Mouse (Mus musculus): ENCODE measurements around the gene Actc1. TPM values are rescaled to one million over a fixed set of nuclear protein-coding genes. Genes with fewer than 3 reads are reported as not detected.

Gene Actc1
- polyA plus RNA-seq, 1 experiment from 2014 or later = 0.97 TPM

GRCm38 (mm10) chr2:114011838-114012237, 41.5 kb downstream of the Actc1 start:
- peak overlapping the region; percentile 41; the same call in 1 of the 2 replicates for H3K9ac ChIP-seq (ENCODE audit: low read depth, low read length)
- H3K4me2 ChIP-seq (ENCODE audit: low read length) = peak overlapping the region; percentile 83
- 0 out of 2 replicates have a peak overlapping the region, but pooled peaks have one; percentile 22 for H3K27ac ChIP-seq (ENCODE audit: low read length)
- no peaks in the 10 kb centered on the region for H3K27me3 ChIP-seq (ENCODE audit: control insufficient read depth, insufficient read depth, low read depth, low read length)
- peaks cover 2% of the 10 kb centered on the region; the same call in 1 of the 2 replicates for H3K9me3 ChIP-seq (replicated peaks; ENCODE audit: control insufficient read depth, low read length, poor library complexity, severe bottlenecking)
- peaks cover 11% of the 10 kb centered on the region; the same call in 1 of the 2 replicates for H3K4me1 ChIP-seq (ENCODE audit: control insufficient read depth, insufficient read depth, low read length)
- WGBS = 47% methylated on average over 4 of the region's 4 CpGs
- peak overlapping the region; percentile 83 for H3K4me3 ChIP-seq (ENCODE audit: low read depth, low read length)
- no peaks in the 10 kb centered on the region for H3K36me3 ChIP-seq (ENCODE audit: control insufficient read depth, insufficient read depth, low read length)
- no peak for ATAC-seq

GRCm38 (mm10) chr2:114008321-114008720, 45.0 kb downstream of the Actc1 start:
- no peak overlapping the region for H3K9ac ChIP-seq (ENCODE audit: low read depth, low read length)
- H3K4me1 ChIP-seq (ENCODE audit: control insufficient read depth, insufficient read depth, low read length) = 0 out of 2 replicates have a peak, but pooled peaks cover 6% of the 10 kb centered on the region
- H3K27me3 ChIP-seq (ENCODE audit: control insufficient read depth, insufficient read depth, low read depth, low read length) = no peaks in the 10 kb centered on the region
- H3K36me3 ChIP-seq (ENCODE audit: control insufficient read depth, insufficient read depth, low read length) = no peaks in the 10 kb centered on the region
- peaks cover 2% of the 10 kb centered on the region; the same call in 1 of the 2 replicates for H3K9me3 ChIP-seq (replicated peaks; ENCODE audit: control insufficient read depth, low read length, poor library complexity, severe bottlenecking)
- WGBS = 89% methylated on average over 2 of the region's 2 CpGs
- no peak overlapping the region for H3K27ac ChIP-seq (ENCODE audit: low read length)
- no peak overlapping the region for H3K4me2 ChIP-seq (ENCODE audit: low read length)
- H3K4me3 ChIP-seq (ENCODE audit: low read depth, low read length) = no peak overlapping the region
- ATAC-seq = no peak

GRCm38 (mm10) chr2:113997484-113997883, 55.9 kb downstream of the Actc1 start:
- H3K27me3 ChIP-seq (ENCODE audit: control insufficient read depth, insufficient read depth, low read depth, low read length) = no peaks in the 10 kb centered on the region
- H3K4me2 ChIP-seq (ENCODE audit: low read length) = no peak overlapping the region
- H3K4me1 ChIP-seq (ENCODE audit: control insufficient read depth, insufficient read depth, low read length) = no peaks in the 10 kb centered on the region
- H3K36me3 ChIP-seq (ENCODE audit: control insufficient read depth, insufficient read depth, low read length) = no peaks in the 10 kb centered on the region
- no peaks in the 10 kb centered on the region for H3K9me3 ChIP-seq (replicated peaks; ENCODE audit: control insufficient read depth, low read length, poor library complexity, severe bottlenecking)
- WGBS = 58% methylated on average over 8 of the region's 8 CpGs
- H3K4me3 ChIP-seq (ENCODE audit: low read depth, low read length) = no peak overlapping the region
- no peak overlapping the region for H3K9ac ChIP-seq (ENCODE audit: low read depth, low read length)
- ATAC-seq = 0 out of 2 replicates have a peak, but pooled peaks have one; percentile 21
- H3K27ac ChIP-seq (ENCODE audit: low read length) = no peak overlapping the region

Other genes starting within 250 kb of the Actc1 start
- 255 and 297 TPM in 2 replicates for gene Scg5, start 224.4 kb downstream of the Actc1 start, polyA plus RNA-seq (2015; fragmentation: Nextera tagmentation; extraction: Ambion mirVana)
- 4.0 and 6.4 TPM in 2 replicates for gene Arhgap11a, start 204.9 kb downstream of the Actc1 start, polyA plus RNA-seq (2015; fragmentation: Nextera tagmentation; extraction: Ambion mirVana)
- gene Gjd2, start 39.9 kb downstream of the Actc1 start, polyA plus RNA-seq (2015; fragmentation: Nextera tagmentation; extraction: Ambion mirVana) = 10.5 and 11.9 TPM in 2 replicates
- gene Aqr, start 133.5 kb upstream of the Actc1 start, polyA plus RNA-seq (2015; fragmentation: Nextera tagmentation; extraction: Ambion mirVana) = 32.0 and 43.5 TPM in 2 replicates
- gene Zfp770, start 147.9 kb upstream of the Actc1 start, polyA plus RNA-seq (2015; fragmentation: Nextera tagmentation; extraction: Ambion mirVana) = 5.8 and 6.3 TPM in 2 replicates

Measured in midbrain, embryonic 16.5 days (tissue).